Mouse (Mus musculus) lung, postnatal 14 days (tissue): ENCODE results near the gene Dact2.

Experiments
- DNase-seq: peaks from one replicate; pipeline ENCODE4 v3.0.0; 2021

Dact2 gene

DNA sequence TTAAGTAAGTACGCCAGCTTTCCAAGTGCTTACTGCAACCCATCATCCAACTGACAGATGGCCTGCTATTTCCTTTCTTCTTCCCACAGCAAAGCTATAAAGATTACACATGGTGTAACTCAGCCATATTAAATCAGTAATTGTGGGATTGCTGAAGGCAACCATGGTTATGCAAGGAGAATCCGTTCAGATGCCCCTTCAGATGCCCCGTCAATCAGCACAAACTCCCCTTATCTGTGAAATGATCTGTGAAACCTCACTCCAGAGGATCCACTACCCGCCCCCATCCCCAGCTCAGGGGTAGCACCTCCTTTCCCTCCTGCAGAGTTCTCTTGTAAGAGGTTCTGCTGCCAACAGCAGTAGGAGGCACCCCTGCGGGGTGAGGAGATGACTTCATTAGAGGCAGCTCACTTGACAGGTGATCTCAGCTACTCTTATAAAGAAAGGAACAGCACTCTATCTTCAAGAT is 3.0 kb upstream of the Dact2 start:
- no peak for DNase-seq

DNA sequence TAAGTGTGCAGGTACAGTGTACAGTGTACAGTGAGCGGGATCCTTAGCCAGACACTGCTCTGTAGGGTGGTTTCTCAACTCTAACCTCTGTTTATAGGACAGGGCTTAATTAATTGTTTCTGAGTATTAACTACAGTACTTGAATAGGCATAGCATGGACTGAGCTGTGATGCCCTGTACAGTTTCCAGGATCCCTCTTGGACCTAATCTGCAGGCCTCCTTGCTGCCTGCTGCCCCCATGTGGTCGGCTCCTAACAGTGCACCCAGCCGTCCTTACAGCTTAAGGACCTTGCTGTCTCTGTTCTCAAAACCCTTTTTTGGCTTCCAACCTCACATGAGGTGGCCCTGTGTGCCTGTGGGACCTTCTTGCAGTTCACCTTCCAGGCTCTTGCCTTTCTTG is 2.0 kb upstream of the Dact2 start:
- DNase-seq, result peak; percentile 75

DNA sequence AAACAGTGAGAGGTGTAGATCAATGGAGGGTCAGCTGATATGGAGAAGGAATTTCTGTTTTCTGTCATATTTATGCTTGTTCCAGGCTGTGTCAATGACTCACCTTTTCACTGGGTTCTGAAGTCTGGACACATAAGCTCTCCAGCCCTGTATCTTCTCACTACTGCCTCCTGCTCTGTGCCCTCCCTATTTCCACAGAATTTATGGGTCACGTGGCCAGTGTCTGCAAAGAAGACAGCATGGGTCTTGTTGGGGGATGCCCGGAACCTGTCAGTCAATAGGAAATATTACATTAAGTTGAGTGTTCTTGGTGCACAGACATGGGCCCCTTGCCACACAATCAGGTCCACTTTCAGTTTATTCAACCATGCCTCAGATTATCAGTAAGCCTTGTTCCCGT is 1.1 kb upstream of the Dact2 start:
- DNase-seq, result no peak

DNA sequence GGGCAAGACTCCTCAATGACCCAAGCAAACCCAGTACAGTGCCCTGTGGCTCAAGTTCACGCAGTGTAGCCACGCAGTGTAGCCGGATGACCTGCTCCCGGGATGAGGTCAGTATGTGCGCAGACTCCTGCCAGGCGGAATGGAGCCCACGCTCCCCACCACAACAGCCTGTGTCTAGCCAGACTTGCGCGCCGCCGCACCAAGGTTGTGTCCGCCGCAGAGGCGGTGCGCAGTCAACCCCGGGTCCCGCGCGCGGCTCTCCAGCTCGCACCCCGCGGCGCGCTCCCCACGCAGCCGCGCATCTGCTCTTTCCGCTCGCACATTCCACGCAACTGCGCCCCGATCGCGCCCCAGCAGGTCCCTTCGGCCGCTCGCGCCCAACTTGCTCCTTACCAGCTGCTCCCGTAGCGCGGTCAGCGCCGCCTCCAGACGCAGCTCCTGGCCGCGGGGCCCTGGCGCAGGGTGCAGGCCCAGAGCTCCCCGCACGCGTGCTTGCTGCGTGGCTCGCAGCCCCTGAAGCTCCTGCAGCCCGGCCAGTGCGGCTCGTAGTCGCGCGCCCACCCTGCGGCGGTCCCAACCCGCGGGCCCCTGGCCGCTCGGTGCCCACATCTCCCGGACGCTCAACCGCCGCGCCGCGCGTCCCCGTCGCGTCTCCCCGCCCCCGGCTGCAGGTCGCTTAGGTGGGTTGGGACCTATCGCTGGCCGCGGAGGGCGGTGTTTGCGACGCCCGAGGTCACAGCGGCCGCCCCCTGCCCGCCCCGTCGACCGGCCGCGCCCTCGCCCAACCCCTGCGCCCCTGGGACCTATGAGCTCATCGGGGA is 773 bp downstream of the Dact2 start:
- DNase-seq, result peak; percentile 61

DNA sequence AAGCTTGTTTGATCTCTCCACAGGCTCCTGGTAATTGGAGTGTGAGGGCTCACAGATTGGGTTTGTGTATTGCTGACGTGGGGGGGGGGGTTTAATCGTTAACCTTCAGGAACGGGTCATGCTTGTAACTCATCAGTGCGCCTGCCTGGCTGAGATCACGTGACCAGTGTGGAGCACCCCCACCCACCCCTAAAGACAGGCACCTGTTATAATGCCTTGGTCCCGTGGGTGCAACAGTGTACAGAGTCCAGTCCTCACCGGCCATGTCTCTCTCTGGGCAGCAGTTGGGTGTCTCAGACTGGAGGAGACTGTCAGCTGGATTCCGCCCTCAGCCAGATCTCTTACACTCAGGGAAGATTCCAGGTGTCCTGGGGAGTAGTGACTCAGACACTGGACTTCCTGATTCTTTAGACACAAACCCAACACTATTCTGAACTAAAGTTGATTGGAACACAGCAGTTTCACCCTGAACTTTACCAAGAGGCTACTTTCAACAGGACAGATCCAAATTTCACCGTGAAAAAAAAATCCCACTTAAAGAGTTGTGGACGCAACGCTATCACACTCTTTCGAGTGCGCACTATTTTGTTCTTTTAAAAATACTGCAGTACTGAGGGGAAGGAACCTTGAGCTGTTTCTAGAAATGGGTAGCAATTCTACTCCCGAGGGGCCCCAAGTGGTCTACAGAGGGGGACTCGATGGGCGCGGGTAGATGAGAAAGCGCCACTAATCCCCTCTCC is 1.6 kb downstream of the Dact2 start:
- DNase-seq, result no peak

DNA sequence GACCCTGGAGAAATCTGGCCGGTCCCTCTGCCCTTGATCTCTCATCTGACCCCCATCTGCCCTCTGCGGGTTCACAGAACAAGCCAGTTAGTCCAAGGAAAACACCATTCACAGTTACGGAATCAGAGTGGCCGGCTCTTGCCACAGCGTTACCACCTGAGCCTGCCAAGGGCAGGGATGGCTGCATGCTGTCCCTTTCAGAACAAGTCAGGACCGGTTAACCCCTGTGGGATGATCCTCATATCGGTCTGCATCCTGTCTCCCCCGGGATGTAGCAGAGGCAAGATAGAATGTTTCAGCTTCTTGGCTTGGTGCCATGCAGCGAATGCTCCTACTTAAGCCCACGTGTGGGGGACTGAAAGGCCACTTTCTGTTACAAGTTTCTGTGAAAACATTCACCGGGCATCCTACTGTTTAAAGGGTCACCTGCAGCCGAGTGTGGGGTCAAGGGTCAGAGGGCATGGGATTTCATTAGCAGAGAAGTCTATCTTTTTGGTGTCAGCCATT is 2.8 kb downstream of the Dact2 start:
- DNase-seq, result no peak

DNA sequence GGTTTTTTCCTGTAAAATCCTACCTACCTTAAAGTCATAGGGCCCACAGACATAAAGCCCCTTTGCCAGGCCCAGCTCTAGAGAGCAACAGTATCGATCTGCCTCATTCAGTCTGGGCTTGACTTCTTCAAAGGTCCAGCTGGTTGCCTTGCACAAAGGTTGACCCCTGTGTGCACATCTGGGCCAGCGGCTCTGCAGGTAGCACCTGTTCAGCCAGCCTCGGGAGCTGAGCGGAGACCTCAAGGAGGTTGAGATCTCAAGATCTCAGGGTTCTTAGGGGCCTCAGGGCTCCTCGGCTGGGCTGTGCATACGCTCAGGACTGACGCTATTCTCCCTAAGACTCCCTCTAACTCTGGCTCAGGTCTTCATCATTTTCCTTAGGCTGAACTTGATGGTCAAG is 3.9 kb downstream of the Dact2 start:
- no peak for DNase-seq

DNA sequence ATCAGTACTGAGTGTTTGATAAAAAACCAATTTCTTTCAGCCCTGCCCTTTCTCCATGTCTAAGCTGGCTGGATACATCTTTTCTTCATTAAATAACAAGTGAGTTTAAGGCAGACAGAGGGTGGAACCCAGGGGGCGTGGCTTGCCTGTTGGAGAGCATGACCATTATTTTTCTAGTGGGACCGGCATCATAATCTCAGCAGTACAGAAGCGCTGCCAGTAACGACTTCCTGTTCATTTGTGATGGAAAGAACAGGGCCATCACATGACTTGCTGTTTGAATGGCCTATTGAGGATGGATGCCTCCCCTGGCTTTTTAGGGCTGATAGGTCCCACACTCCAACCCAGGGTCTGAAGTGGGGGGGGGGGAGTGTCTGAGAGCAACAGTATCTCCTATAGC is 4.5 kb downstream of the Dact2 start:
- no peak for DNase-seq

DNA sequence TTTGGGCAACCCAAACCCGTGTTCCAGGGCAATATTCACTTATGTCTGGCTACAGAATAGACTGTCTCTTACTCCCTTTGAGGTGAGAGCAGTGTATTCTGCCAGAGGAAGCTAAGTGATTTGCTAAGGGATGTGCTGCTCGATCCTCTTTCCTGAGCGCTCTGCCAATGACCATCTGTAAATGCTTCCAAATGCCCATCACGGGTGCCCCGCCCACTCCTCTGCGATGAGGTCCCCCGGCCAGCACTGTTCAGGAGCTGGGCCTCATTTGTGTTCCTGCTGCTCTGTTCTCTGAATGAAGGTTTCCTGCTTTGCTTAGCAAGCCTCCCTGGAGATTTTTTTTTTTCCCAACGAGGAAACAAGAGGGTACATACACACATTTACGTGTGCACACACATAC is 11.2 kb downstream of the Dact2 start:
- DNase-seq, result no peak

DNA sequence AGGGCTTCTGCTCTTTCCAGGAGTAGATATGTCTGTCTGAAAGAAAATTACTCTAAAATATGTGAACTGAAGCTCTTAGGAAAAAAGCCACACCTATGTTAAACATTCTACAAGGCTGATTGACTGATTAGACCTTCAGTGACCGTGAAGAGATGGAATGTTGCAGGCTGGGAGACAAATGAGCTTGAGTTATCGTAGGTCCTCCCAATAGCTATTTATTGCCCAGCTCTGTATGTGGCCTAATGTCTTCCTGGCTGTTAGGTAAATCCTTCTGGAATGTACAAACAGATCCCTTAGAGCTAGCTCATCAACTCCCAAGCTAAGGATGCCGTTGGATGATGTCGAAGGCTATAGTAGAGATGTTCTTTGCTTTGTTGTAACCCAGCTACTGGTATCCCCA is 11.7 kb downstream of the Dact2 start:
- DNase-seq, result no peak

DNA sequence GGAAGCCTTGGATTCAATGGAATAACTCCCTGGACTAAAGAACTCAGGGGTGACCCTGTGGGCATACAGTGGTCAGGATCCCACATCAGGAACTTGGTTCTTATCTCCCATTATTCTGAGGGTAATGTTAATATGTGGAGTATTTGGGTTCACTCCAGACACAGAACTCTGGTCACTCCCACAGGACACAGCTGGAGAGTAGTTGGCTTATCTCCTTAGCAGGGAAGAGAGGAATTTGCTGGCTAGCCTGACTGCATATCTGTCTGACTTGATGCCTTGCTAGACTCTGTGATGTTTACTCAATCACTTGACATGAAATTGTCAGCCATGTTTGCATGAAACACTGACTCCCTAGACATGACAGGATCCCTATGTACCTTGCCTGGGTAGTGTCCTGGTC is 15.6 kb downstream of the Dact2 start:
- DNase-seq, result no peak

DNA sequence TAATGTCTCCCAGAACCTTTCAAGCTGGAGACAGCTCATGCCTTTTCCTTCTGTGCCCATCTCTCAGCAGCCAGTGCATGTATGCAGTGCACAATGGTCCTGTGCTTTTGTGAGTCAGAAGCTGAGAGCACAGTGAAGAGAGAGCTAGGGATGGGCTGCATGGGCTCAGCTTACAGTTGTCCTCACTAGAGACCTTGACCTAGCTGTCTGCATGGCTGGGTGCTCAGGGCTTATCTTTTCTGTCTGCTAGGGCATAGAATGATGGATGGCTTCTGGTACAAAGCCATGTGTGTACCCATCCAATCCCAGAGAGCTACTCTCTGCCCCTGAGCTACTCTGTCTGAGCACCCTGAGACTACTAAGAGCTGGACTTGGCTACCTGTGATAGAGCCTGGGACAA is 17.0 kb downstream of the Dact2 start:
- DNase-seq, result no peak

DNA sequence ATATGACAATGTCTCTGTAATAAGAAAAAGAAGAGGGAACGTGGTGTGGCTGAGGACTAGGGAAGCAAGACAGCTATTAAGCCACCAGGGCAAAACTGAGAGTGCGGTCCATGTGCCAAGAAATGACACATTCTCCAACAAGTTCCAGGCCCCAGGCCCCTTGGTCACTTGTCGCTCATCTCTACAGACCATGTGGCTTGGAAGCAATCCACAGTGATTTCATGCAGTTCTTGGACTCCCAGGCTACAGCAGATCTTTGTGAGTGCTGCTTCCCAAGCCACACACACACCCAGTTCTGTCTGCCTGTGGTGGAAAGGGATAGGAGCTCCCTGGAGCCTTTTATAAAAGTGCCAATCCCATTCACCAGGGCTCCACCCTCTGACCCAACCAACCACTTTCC is 17.9 kb downstream of the Dact2 start:
- no peak for DNase-seq

DNA sequence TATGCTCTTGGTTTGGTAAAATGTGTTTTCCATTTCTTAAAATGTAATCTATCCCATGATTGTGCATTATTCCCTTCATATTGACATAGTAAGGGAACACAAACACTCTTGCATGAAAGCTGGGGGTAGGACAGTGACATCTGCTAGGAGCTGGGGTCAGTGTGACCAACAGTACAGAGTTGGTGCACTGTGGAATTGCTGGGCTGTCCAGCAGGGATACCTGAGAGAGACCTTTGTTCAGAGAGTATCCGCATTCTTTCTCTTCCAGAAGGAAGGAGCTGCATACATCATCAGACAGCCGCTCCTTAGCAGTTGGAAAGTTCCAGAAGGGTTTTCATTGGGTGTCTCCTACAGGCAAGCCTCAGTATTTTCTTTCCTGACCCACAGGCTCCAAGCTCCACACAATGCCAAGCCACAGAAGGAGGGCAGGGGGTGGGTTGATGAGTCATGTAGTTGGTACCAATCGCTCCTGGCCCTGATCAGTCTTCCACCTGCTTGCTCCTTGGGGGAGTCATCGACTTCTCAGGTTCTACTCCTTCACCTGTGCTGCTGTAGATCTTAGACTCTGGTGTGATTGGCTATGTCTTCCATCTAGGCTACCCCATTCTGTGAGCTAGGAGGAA is 19.8 kb downstream of the Dact2 start:
- no peak for DNase-seq

DNA sequence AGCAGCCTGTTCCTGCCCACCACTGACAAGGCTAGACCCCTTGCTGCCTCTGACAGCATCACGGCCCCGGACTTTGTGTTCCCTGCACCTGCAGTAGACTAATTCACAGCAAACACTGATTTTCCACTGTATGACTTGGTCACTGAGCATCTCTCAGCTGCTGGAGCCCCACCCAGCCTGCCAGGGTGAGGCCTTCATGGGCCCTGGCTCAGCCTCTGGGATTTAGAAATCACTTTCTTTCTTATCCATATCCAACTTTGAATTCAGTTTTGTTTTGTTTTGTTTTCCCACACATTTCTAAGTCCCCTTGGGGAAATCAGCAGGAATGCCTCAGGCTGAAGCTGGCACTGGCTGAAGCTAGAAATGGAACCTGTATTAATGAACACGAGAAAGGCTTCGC is 20.4 kb downstream of the Dact2 start:
- no peak for DNase-seq

DNA sequence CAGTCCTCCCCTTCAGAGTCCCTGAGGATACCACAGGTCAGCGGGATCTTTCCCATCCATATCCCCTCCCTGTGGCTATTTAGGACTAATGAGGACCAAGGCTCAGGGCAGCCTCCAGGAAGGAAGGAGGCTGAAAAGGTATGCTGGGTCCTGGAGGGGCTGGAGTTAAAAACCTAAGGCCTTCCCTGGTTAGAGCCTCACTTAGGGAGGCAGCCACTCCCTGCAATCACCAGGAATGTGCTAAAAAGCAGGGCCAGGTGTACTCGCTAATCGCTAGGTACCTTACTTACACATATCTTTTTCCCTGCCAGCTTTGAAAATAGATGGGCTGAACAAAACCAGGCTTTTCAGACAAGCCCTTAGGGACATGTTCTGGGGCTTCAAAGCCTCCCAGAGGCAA is 21.2 kb downstream of the Dact2 start:
- no peak for DNase-seq

DNA sequence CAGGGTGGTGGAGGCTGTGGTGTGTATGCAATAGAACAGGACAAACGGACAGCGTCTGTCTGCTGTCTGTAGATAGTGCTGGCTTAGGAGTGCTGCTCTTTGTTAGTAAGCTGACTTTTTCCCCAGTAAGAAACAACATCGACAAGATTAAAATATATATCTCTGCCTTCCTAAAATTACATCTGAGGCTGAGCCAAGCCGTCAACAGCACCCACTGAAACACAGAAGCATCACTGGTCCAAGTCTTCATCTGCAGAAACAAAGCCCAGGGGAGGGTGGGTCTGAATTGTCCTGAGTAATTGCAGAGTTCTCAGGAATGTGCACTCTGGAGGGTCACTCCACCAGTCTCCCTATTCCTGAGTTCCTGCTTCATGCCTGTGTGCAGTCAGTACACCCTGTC is 25.2 kb downstream of the Dact2 start:
- DNase-seq, result no peak

DNA sequence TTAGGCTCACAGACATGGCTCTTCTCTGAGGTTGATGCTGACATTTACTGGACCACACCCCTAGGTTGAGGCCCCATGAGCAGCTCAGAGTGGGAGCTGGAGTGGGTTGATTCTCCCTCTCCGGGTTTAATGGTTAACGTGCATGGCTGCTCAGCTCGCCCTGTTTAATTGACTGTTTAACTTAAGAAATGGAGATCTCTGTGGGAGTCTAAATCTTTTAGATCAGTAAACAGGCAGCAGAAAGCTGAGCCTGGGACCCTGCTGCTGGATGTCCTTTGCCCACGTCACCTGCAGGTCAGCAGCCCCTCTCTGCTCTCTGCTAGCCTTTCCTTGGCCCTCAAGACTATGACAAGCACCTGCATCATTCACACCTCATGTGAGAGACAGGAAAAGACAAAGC is 25.6 kb downstream of the Dact2 start:
- no peak for DNase-seq

DNA sequence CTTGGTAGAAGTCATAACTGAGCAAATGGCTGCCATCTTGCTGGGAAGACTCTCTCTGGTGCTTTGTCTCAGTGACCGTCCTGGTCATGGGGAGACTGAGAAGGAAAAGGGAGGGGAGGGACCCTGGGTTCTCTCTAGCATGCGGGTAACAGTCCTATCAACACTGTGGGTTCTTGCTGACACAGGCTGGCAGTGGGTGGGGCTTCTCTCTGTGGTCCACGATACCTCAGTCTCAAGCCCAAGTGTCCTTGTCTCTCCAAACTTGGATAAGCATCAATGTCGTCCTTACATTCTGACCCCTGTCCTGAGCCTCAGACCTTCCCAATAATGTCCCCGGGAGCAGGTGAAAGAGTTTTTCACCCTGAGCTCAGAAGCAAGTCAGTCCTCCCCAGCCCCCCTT is 26.1 kb downstream of the Dact2 start:
- no peak for DNase-seq

DNA sequence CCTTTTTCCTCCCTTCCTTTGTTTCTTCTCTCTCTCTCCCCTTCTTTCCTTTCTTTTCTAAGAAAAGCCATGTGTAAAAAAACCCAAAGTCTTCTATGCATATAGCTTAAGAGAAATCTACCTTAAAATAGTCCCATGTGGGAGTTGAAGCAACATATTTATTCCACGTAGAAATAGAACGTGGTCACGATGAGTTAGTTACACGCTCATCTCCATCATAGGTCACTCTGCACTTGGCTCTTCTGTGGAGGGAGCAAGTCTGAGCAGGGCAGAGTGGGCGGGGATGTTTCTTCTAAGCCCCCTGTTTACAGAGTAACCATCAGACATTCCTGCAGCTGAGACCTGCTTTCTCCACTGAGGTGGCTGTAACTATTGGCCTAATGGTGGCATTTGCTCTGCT is 27.1 kb downstream of the Dact2 start:
- DNase-seq, result no peak

DNA sequence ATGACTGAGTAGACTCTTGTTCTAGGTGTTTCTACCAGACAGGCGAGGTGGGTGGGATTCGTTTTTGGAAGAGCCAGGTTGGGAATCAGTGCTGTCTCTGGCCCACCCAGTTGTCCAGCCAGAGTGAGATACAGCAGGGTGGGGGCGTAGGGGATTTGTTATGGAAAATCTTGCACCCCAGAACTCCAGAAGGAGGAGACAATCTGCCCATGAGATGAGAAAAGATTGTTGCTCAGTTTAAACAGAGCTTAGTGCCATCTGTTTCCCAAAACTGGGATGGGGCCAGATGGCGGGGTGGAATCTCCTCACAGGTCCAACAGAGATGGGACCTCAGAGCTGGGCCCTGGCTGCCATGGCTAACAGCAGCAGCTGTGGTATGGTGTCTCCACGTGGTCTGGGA is 28.4 kb downstream of the Dact2 start:
- DNase-seq, result no peak

DNA sequence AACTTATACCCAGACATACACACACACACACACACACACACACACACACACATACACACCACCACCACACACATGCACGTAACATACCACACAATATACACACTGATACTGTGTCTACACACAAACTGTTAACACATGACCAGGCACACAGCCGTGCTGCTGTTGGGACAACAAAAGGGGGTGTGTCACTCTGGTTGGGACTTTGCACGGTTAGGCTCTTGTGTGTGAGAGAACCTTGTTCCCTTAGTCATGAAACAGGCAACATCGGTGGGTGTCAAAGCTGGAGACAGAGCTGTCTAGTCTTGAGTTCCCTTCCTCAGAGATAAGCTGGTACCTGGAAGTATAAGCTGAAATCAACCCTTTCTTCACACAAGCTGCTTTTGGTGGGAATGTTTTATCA is 29.1 kb downstream of the Dact2 start:
- no peak for DNase-seq

DNA sequence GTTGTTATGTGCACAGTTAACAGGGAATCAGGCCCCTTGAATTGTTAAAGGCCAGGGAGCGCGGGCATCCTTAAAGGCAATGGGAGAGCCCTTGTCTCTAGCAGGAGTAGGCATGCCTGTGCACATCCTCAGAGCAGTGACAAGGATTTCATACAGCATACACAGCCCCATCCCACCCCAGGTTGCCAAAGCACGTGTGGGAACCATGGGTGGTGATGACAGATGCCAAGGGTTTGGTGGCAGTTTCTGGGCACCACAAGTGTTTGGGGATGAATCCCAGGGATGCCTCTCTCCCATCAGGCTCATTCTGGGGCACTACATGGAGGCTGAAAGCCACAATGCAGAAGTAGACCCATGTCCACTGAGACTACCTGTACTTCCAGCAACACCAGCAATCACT is 29.7 kb downstream of the Dact2 start:
- DNase-seq, result no peak

DNA sequence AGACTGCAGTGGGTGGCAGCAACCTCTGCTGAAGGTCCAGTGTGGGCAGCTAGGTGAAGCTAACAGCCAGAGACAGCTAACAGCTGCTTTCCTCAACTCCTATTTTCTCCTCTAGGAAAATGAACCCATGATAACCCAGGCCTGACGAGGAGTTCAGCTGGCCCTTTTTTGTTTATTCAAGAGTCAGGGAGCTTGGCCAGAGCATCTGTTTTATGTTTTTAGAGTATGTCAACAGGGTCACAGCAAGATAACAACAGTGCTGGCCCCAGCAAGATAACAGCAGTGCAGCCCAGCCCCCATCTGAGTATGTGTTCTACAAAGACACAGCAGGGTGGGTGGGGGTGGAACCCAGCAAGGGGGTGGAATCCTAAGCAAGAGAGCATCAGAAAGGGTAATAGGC is 30.6 kb downstream of the Dact2 start:
- DNase-seq, result no peak
